Mouse (Mus musculus): ENCODE results near the gene Gm20662.

DNA sequence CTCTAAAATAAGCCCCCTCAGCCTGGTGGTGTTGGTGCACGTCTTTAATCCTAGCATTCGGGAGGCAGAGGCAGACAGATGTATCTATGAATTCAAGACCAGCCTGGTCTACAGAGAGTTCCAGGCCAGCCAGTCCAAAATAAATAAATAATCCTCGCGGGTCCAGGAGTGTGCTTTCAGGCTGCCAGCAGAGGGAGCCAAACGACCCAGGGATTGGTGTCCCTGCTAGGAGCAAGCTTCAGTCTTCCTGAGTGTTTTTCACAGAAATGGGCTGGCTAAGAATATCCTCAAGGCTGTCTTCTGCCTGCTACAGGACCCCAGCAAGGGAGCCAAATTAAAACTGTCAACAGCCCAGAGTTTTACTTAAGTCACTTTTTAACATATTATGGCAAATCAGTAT is 32.4 kb upstream of the Gm20662 start:
- TF ChIP-seq CTCF (IDR thresholded peaks at IDR 0.05; ENCODE audit: control insufficient read depth, insufficient read depth, insufficient read length): peak; percentile 70
- TF ChIP-seq FOSL1 (IDR thresholded peaks at IDR 0.05; ENCODE audit: insufficient read depth, low read length, poor library complexity, severe bottlenecking): no peak
- TF ChIP-seq CEBPB (IDR thresholded peaks at IDR 0.05; ENCODE audit: low read depth): no peak
- no peak for TF ChIP-seq USF1 (IDR thresholded peaks at IDR 0.05; ENCODE audit: low read depth)
- no peak for TF ChIP-seq MAX (IDR thresholded peaks at IDR 0.05)
- no peak for TF ChIP-seq MYOD1 (IDR thresholded peaks at IDR 0.05; ENCODE audit: control insufficient read depth, insufficient read length, low read depth)

All from C2C12 (cell line).